Mouse (Mus musculus): ENCODE measurements around the gene Ncoa1. TPM values are rescaled to one million over a fixed set of nuclear protein-coding genes. Genes with fewer than 3 reads are reported as not detected.

The Ncoa1 gene
- polyA plus RNA-seq, 1 experiment from 2014 or later, result 8.0 TPM

- Histone ChIP-seq H3K4me2 (no peak overlapping the region), H3K9ac (no peak overlapping the region), H3K36me3 (no peaks in the 10 kb centered on the region), H3K4me1 (replicated peaks) (no peaks in the 10 kb centered on the region), H3K27me3 (no peaks in the 10 kb centered on the region), H3K4me3 (no peak overlapping the region), H3K27ac (no peak overlapping the region), H3K9me3 (replicated peaks) (no peaks in the 10 kb centered on the region)
- 32% methylated on average over 3 of the region's 3 CpGs for WGBS
- ATAC-seq (replicated peaks; ENCODE audit: insufficient number of reproducible peaks, insufficient read depth, low FRiP score, low read depth), result no peak
Measured at GRCm38 (mm10) chr12:4501916-4502315, 24.9 kb upstream of the Ncoa1 start.

GRCm38 (mm10) chr12:4500516-4500915 is 23.5 kb upstream of the Ncoa1 start:
- no peaks in the 10 kb centered on the region for H3K27me3 ChIP-seq
- WGBS, result 92% methylated on average over 4 of the region's 4 CpGs
- H3K9ac ChIP-seq, result no peak overlapping the region
- H3K27ac ChIP-seq, result no peak overlapping the region
- no peak for ATAC-seq (replicated peaks; ENCODE audit: insufficient number of reproducible peaks, insufficient read depth, low FRiP score, low read depth)
- H3K4me3 ChIP-seq, result no peak overlapping the region
- H3K36me3 ChIP-seq, result no peaks in the 10 kb centered on the region
- H3K4me1 ChIP-seq (replicated peaks), result no peaks in the 10 kb centered on the region
- H3K9me3 ChIP-seq (replicated peaks), result no peaks in the 10 kb centered on the region
- H3K4me2 ChIP-seq, result no peak overlapping the region

- H3K9ac ChIP-seq, result no peak overlapping the region
- H3K36me3 ChIP-seq, result no peaks in the 10 kb centered on the region
- no peaks in the 10 kb centered on the region for H3K4me1 ChIP-seq (replicated peaks)
- H3K27me3 ChIP-seq, result no peaks in the 10 kb centered on the region
- no peak overlapping the region for H3K4me2 ChIP-seq
- WGBS, result 73% methylated on average over 3 of the region's 3 CpGs
- H3K9me3 ChIP-seq (replicated peaks), result no peaks in the 10 kb centered on the region
- H3K4me3 ChIP-seq, result no peak overlapping the region
- H3K27ac ChIP-seq, result no peak overlapping the region
- no peak for ATAC-seq (replicated peaks; ENCODE audit: insufficient number of reproducible peaks, insufficient read depth, low FRiP score, low read depth)
Measured at GRCm38 (mm10) chr12:4499651-4500175, 22.7 kb upstream of the Ncoa1 start.

GRCm38 (mm10) chr12:4488411-4488810 is 11.4 kb upstream of the Ncoa1 start:
- Histone ChIP-seq H3K27ac (no peak overlapping the region), H3K27me3 (no peaks in the 10 kb centered on the region), H3K4me1 (replicated peaks) (no peaks in the 10 kb centered on the region), H3K4me2 (no peak overlapping the region), H3K4me3 (no peak overlapping the region), H3K9ac (no peak overlapping the region), H3K36me3 (no peaks in the 10 kb centered on the region), H3K9me3 (replicated peaks) (no peaks in the 10 kb centered on the region)
- 66% methylated on average over 6 of the region's 6 CpGs for WGBS
- no peak for ATAC-seq (replicated peaks; ENCODE audit: insufficient number of reproducible peaks, insufficient read depth, low FRiP score, low read depth)

- Histone ChIP-seq H3K36me3 (no peaks in the 10 kb centered on the region), H3K27me3 (no peaks in the 10 kb centered on the region), H3K27ac (no peak overlapping the region), H3K4me2 (no peak overlapping the region), H3K4me1 (replicated peaks) (no peaks in the 10 kb centered on the region), H3K9ac (no peak overlapping the region), H3K4me3 (no peak overlapping the region), H3K9me3 (replicated peaks) (no peaks in the 10 kb centered on the region)
- WGBS, result 73% methylated on average over 4 of the region's 4 CpGs
- no peak for ATAC-seq (replicated peaks; ENCODE audit: insufficient number of reproducible peaks, insufficient read depth, low FRiP score, low read depth)
Measured at GRCm38 (mm10) chr12:4483386-4483785, 6.4 kb upstream of the Ncoa1 start.

GRCm38 (mm10) chr12:4481687-4482086 is 4.7 kb upstream of the Ncoa1 start:
- Histone ChIP-seq H3K4me2 (no peak overlapping the region), H3K27ac (no peak overlapping the region), H3K4me3 (no peak overlapping the region), H3K9me3 (replicated peaks) (no peaks in the 10 kb centered on the region), H3K36me3 (no peaks in the 10 kb centered on the region), H3K27me3 (no peaks in the 10 kb centered on the region), H3K9ac (no peak overlapping the region), H3K4me1 (replicated peaks) (peaks cover 4% of the 10 kb centered on the region; the same call in 1 of the 2 replicates)
- no peak for ATAC-seq (replicated peaks; ENCODE audit: insufficient number of reproducible peaks, insufficient read depth, low FRiP score, low read depth)
- WGBS, result 67% methylated on average over 5 of the region's 5 CpGs

GRCm38 (mm10) chr12:4480250-4480649 is 3.3 kb upstream of the Ncoa1 start:
- WGBS, result 74% methylated on average over 4 of the region's 4 CpGs
- H3K9me3 ChIP-seq (replicated peaks), result no peaks in the 10 kb centered on the region
- no peak overlapping the region for H3K9ac ChIP-seq
- H3K4me2 ChIP-seq, result no peak overlapping the region
- no peak overlapping the region for H3K27ac ChIP-seq
- H3K4me3 ChIP-seq, result no peak overlapping the region
- peaks cover 11% of the 10 kb centered on the region for H3K4me1 ChIP-seq (replicated peaks)
- no peak for ATAC-seq (replicated peaks; ENCODE audit: insufficient number of reproducible peaks, insufficient read depth, low FRiP score, low read depth)
- no peaks in the 10 kb centered on the region for H3K27me3 ChIP-seq
- no peaks in the 10 kb centered on the region for H3K36me3 ChIP-seq

- no peaks in the 10 kb centered on the region for H3K27me3 ChIP-seq
Measured at GRCm38 (mm10) chr12:4479171-4479881, 2.3 kb upstream of the Ncoa1 start.

GRCm38 (mm10) chr12:4477941-4478795 is 1.2 kb upstream of the Ncoa1 start:
- no peak overlapping the region for H3K27ac ChIP-seq
- 0 out of 2 replicates have a peak overlapping the region, but pooled peaks have one; percentile 80 for H3K4me2 ChIP-seq
- WGBS, result 69% methylated on average over 6 of the region's 6 CpGs
- H3K4me3 ChIP-seq, result no peak overlapping the region
- no peak for ATAC-seq (replicated peaks; ENCODE audit: insufficient number of reproducible peaks, insufficient read depth, low FRiP score, low read depth)
- H3K36me3 ChIP-seq, result no peaks in the 10 kb centered on the region
- no peak overlapping the region for H3K9ac ChIP-seq
- H3K27me3 ChIP-seq, result no peaks in the 10 kb centered on the region; the same call in 1 of the 2 replicates
- peaks cover 21% of the 10 kb centered on the region for H3K4me1 ChIP-seq (replicated peaks)
- H3K9me3 ChIP-seq (replicated peaks), result no peaks in the 10 kb centered on the region

More at GRCm38 (mm10) chr12:4479171-4479881, 2.3 kb upstream of the Ncoa1 start:
- Histone ChIP-seq H3K27ac (no peak overlapping the region), H3K4me1 (replicated peaks) (peaks cover 16% of the 10 kb centered on the region), H3K4me3 (no peak overlapping the region), H3K4me2 (no peak overlapping the region), H3K9me3 (replicated peaks) (no peaks in the 10 kb centered on the region), H3K9ac (no peak overlapping the region), H3K36me3 (no peaks in the 10 kb centered on the region)
- WGBS, result 75% methylated on average over 3 of the region's 3 CpGs
- no peak for ATAC-seq (replicated peaks; ENCODE audit: insufficient number of reproducible peaks, insufficient read depth, low FRiP score, low read depth)

GRCm38 (mm10) chr12:4476291-4476831 is 621 bp downstream of the Ncoa1 start:
- Histone ChIP-seq H3K27ac (peak overlapping the region; percentile 94), H3K36me3 (no peaks in the 10 kb centered on the region), H3K9me3 (replicated peaks) (no peaks in the 10 kb centered on the region), H3K4me3 (peak overlapping the region; percentile 82), H3K27me3 (no peaks in the 10 kb centered on the region; the same call in 1 of the 2 replicates), H3K4me1 (replicated peaks) (peaks cover 24% of the 10 kb centered on the region), H3K4me2 (peak overlapping the region; percentile 80), H3K9ac (peak overlapping the region; percentile 92)
- peak; percentile 77 for ATAC-seq (replicated peaks; ENCODE audit: insufficient number of reproducible peaks, insufficient read depth, low FRiP score, low read depth)
- WGBS, result under 1% methylated on average over 63 of the region's 73 CpGs

All from heart, embryonic 15.5 days (tissue).